Mouse (Mus musculus): ENCODE data around the gene Vil1.
"Not testable (repeated sequence)": the region's sequence is repeated elsewhere in the genome, so short reads cannot be mapped to it uniquely, and the experiment has no call there.

The Vil1 gene

DNA sequence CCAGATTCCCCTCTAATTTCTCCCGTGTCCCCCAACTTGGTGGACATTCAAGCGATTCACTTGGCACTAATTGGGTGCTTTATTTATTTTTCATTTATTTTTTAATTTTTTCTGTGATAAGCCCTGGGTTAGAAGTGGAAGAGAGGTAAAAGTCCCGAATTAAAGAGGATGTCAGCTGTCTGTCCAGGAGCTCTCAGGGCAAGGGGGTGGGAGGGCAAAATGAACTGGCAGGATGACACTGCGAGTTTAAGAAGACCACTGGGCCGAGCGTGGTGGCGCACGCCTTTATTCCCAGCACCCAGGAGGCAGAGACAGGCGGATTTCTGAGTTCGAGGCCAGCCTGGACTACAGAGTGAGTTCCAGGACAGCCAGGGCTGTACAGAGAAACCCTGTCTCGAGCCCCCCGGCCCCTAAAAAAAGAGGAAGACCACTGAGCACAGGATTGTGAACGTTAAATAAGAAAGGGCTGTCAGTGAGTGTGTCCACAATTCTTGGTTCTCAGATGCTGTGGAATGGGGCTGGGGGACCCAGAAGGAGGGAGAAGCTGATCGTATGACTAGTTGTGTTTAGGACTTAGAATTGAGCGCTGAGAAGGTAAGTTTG, 21.7 kb upstream of the Vil1 start:
- no peak for DNase-seq (ENCODE audit: low spot score in 2 of 2)

GRCm38 (mm10) chr1:74388398-74388920, 20.7 kb upstream of the Vil1 start:
- DNase-seq (ENCODE audit: low spot score in 2 of 2): no peak

DNA sequence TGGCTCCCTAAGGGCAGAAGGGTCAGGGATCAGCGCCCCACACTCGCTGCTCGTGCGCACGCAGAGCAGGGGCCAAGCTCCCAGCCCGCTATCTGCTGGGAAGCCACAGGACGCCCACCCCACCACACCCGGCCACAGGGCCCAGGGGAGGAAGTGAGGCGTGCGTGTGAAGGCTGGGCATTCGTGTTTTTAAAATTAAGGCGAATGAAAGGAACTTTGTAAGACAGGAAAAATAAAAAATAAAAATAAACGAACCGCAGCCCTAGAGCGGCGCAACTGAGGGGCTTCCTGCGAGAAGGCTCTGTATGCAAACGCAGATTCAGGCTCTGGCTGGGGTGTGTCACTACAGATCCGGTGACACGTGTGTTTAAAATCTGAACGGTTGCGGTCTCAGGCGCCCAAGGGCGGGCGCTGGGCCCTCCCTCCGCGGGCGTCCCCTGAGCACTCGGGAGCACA, 19.3 kb upstream of the Vil1 start:
- DNase-seq (ENCODE audit: low spot score in 2 of 2): no peak

- no peak for DNase-seq (ENCODE audit: low spot score in 2 of 2)
Observed at GRCm38 (mm10) chr1:74390287-74390906, 18.8 kb upstream of the Vil1 start.

- DNase-seq (ENCODE audit: low spot score in 2 of 2): peak; percentile 84 to 96
Observed at GRCm38 (mm10) chr1:74390924-74391748, 18.0 kb upstream of the Vil1 start, which contains the start of gene Ctdsp1. Ctdsp1 (plus strand) TSS chr1:74391509.

GRCm38 (mm10) chr1:74391844-74392441, 17.2 kb upstream of the Vil1 start:
- no peak for DNase-seq (ENCODE audit: low spot score in 2 of 2)

- DNase-seq (ENCODE audit: low spot score in 2 of 2): no peak
Observed at GRCm38 (mm10) chr1:74392446-74392994, 16.7 kb upstream of the Vil1 start.

GRCm38 (mm10) chr1:74393010-74393409, 16.2 kb upstream of the Vil1 start:
- no peak for DNase-seq (ENCODE audit: low spot score in 2 of 2)

- no peak for DNase-seq (ENCODE audit: low spot score in 2 of 2)
Observed at GRCm38 (mm10) chr1:74393697-74394096, 15.5 kb upstream of the Vil1 start.

DNA sequence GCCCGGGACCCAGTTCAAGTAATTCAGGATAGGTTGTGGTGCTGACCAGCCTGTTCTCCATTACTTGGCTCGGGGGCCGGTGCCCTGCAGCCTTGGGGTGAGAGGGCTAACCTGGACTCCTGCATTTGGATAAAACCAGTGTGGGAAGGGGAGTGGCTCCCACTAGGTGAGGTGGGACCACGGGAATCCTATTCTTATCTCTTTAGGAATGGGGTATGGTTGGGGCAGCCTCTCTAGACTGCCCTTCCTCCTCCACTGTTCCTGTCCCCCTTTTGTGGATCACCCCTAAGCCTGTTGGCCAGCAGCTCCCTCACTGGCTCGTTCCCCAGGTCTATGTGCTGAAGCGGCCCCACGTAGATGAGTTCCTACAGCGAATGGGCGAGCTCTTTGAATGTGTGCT, 14.9 kb upstream of the Vil1 start:
- DNase-seq (ENCODE audit: low spot score in 2 of 2): no peak

DNA sequence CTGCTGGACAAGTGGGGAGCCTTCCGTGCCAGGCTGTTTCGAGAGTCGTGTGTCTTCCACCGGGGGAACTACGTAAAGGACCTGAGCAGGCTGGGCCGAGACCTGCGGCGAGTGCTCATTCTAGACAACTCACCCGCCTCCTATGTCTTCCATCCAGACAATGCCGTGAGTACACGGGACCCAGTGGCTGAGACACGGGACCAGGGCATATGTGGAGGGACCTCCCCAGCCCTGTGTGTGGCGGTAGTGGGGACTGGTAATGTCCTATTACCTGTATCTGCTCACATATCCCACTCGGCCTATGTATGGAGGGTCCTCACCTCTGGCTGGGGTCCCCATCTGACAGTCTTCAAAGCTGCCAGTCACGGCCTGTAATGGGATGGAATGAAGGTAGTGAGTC, 14.3 kb upstream of the Vil1 start:
- no peak for DNase-seq (ENCODE audit: low spot score in 2 of 2)

GRCm38 (mm10) chr1:74395290-74395689, 13.9 kb upstream of the Vil1 start:
- no peak for DNase-seq (ENCODE audit: low spot score in 2 of 2)

- DNase-seq (ENCODE audit: low spot score in 2 of 2): not testable (repeated sequence)
Observed at GRCm38 (mm10) chr1:74396456-74397222, 12.5 kb upstream of the Vil1 start.

DNA sequence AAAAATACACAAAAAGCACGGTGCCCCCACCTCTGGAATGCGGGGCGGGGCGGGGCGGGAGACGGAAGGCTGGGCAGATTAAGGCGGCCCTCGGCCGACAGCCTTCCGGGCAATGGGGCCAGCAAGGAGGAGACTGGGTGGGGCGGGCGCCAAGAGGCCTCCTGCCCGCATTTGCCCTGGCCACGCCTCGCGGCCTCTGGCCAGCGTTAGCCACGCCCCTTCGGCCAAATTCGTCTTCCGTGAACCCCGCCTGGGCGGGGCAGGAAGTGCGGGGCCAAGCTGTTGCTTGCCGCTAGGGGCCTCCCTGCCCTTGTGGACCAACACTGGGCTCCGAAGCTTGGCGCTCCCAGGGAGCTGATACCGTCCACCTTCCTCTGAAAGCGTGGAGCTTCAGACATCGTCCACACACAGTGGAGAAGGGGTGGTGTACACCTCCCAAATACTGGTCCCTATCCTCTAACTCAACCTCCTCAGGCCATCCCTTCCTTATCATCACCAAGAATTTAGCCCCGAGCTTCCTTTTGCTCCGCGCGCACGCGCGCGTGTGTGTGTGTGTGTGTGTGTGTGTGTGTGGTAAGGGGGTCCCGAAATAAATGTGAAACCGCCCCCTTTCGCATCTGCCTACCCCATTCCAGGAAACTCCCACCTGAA, 11.8 kb upstream of the Vil1 start:
- DNase-seq (ENCODE audit: low spot score in 2 of 2): peak; percentile 80 to 94

DNA sequence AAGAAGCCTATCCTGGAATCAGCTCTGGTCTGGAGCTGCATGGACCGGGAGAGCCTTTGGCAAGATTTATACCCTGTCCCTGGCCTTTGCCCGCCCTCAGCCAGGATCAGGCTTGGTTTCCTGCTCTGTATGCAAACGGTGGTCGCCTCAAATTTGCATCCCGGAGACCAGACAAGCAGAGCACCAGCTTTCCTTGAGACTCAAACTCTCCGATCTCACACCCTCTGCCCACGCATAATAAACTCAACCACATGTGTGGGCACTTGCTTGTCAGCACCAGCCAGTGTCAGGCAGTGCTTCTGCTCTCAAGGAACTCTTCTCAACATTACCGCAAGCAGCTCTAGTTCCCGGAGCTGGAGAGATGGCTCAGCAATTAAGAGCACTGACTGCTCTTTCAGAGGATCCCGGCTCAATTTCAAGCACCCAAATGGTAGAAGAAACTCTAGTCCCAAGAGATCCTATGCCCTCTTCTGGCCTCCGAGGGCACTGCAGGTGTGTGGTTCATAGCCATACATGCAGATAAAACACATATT, 11.2 kb upstream of the Vil1 start:
- DNase-seq (ENCODE audit: low spot score in 2 of 2): peak; percentile 55 to 70

DNA sequence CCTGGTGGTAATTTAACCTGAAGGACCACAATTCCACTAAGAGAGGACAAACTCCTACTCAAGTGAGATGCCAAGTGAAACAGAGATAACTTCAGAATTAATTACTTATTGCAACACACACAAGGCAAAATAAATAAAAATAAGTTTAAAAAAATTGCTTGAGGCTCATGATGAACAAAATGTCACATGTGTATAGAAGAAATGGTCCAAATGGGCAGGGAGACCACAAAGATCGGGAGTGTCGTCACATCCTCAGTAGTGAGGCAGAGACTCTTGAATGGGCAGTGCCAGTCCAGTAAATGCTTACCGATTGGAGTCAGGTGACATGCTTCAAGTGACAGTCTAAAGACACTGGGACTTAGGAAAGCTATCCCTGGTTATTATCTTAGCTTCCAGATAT, 8.6 kb upstream of the Vil1 start:
- no peak for DNase-seq (ENCODE audit: low spot score in 2 of 2)

DNA sequence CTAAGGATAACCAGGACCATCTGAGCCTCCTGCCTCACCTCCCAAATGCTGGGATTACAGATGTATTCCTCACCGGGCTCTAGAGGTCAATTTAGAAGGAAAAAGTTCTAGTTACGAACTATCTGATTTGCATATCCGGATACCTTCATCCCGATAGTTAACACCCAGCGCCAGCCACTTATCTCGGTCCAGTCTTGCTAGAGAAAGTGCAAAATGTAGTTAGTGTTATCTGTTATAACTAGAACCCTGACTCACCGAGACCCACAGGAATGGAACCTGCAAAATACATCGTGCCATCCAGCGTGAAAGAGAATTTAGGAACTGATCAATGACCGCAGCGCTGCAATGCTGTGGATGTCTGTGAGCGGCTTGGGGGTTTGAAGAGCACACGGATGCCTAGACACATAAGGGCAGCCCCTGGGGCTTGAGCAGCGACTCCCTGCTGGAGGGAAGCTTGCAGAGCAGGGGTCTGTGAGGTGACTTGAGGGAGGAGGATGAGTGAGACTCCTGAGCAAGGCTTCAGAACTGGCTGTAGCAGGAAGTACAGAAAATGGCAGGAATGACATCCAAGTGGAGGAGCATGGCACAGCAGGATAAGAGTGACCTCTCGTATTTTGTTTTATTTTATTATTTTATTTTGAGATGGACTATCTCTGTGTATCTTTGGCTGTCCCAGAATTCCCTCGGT, 8.0 kb upstream of the Vil1 start:
- DNase-seq (ENCODE audit: low spot score in 2 of 2): no peak

GRCm38 (mm10) chr1:74404206-74404605, 5.0 kb upstream of the Vil1 start:
- no peak for DNase-seq (ENCODE audit: low spot score in 2 of 2)

DNA sequence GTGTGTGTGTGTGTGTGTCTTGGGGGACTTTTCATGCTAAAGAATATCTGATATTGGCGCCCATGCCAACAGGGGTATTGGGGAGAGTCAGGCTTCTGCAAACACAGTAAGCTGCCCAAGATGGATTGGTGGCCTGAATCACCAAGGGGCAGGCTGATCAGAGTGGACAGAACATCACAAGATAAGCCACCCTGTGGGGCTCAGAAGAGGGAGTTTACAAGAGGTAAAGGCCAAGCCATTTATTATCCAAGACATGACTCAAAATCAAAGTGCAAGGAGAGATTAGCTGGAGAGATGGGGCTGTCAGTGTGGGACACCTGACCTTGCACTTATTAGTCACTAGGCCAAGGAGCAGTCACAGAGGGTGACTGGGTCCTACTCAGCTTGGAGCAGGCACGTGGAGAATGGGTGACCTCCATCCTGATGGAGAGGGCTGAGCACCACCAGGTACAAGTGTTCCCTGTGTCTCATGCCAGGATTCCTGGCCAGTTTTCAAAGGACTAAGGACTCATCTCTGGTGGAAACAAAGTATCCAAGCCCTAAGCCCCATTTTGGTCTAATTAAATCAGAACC, 2.7 kb downstream of the Vil1 start:
- DNase-seq (ENCODE audit: low spot score in 2 of 2): no peak

All from left cerebral cortex, adult 9 months (tissue).